Mouse (Mus musculus) megakaryocyte, adult 5-6 weeks (primary cell): ENCODE results near the gene Lyst. TPM values are rescaled to one million over a fixed set of nuclear protein-coding genes. Genes with fewer than 3 reads are reported as not detected.

ENCODE experiments used
- ATAC-seq: 2 replicates; pipeline ENCODE4 v1.8.0; 2016; ENCODE audit warnings: mild to moderate bottlenecking, inconsistent platforms; ENCODE audit not compliant: poor library complexity, severe bottlenecking
- total RNA-seq, 2 experiments: library from RNA; stranded (forward) in 1 of 2; stranded (reverse) in 1 of 2; fragments of 153-499, 151-499 nt in 1 of 2; fragments of 221-1000, 200-1000 nt in 1 of 2; gene quantifications; 2 replicates each; pipeline versions ENCODE4 v1.2.3 to v1.2.4; 2015 to 2017

The Lyst gene
- total RNA-seq, 2 experiments from 2014 or later = 166 to 188 TPM

- ATAC-seq = no peak
Measured at GRCm38 (mm10) chr13:13572941-13573340, 17.3 kb upstream of the Lyst start.

- peak; percentile 53 for ATAC-seq
Measured at GRCm38 (mm10) chr13:13573572-13574257, 16.5 kb upstream of the Lyst start.

- ATAC-seq = no peak
Measured at GRCm38 (mm10) chr13:13574258-13574870, 15.8 kb upstream of the Lyst start.

DNA sequence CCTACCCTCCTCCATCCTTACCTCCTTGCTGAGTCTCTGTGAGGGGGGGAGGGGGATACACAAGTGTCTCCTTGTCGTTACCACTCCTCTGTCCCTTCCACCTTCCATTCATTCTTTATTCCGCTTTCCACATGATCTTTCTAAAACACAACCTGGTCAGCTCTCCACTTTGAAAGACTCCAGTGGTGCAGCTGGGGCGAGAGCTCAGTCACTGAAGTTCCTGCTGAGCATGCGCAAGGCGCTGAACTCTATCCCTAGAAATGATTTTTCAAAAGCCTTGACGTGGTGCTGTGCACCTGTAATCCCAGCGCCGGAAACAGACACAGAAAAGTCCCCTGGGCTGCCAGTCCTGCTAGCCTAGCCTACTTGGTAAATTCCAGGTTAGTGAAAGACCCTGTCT lies 15.1 kb upstream of the Lyst start:
- ATAC-seq = no peak

DNA sequence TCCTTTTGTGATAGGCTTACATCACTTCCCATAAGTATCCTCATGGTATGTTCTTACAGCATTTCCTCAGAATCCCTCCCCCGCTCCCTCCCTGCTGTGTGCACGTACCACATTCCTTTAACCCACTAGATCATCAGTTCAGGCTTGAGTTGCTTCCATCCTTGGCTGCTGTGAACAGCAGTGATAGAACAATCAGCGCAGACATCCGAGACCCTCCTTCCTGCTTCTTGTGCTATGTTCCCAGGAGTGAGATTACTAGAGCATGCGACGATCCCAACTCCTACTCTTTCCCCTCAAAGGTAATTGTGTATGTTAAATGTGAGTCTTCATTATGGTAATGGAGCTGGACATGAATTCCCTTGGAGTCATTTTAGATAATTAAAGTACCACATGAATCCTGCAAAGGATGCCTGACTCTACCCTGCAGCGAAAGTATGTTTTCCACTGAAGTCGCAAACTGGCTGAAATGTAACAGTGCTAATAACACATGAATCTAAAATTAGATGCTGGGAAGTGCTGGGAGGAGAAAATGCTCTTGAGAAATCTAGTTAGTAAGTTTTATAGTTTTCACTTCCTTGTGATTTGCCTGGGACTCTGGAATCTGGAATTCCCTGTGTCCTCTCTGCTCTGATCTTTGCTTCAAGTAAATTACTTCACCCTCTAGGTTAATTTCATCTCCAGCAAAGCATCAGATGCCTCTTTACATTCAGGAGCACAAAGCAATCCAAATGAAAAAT lies 13.6 kb upstream of the Lyst start:
- ATAC-seq = peak; percentile 25; the same call in 1 of the 2 replicates

GRCm38 (mm10) chr13:13581988-13582387 lies 8.2 kb upstream of the Lyst start:
- ATAC-seq = peak; percentile 92

DNA sequence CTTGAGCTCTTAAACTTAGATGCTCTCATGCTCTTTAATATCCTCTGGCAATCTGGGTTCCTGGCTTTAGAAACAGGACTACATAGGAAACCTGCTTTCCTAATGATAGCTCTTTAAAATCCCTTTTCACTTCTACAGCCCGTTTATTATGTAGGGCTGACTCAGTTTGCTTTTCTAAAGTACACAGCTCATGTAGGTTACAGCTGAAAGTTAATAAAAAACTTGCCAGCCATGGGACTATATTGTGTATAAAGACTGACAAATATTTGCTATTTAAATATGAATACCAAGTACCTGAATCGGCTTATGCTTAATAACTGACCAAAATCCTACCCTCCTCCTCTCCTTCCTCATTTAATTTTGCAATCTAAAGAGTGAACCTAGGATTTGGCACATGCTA lies 6.7 kb upstream of the Lyst start:
- no peak for ATAC-seq

DNA sequence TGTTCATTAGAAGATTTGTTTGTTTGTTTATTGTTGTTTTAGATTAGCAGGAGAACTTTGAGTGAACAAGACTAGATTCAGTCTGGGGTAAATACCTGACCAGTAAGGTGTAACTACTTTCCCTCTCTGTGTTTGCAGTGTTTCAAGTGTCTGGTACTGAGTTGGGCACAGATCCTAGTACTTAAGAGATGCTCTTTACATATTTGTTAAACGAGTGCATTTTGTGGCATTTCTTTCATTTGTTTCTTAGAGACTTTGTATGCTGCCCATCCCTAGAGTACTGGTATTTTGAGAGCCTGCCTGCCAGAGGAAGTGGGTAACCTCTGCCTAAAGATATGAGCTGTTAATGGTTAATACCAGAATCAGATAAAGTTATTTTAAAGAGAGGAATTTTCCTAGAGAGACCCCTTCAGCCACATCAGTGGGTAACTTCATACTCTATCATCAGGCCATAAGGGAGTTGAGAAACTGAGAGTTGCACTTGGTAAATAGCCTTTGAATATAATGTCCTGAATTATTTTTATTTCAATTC lies 2.5 kb upstream of the Lyst start:
- no peak for ATAC-seq

GRCm38 (mm10) chr13:13588518-13588917 lies 1.7 kb upstream of the Lyst start:
- no peak for ATAC-seq

- no peak for ATAC-seq
Measured at GRCm38 (mm10) chr13:13589032-13589431, 1.2 kb upstream of the Lyst start.

DNA sequence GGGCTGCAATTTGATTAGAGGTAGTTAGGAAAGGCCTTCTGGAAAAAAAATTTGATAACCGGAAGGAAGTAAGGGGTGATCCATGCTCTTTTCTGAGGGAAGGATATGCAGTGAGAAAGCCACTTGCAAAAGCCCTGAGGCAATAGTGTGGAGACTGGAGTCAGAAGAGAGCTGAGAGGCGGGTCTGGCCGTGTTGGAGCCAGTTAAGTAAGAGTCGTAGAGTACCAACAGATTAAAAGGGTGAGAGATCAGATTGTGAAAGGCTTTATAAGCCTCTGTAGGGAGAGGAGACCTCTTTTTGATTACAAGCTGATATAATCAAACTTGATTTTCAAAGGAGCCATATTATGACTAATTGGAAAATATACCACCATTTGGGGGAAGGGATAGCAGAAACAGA lies 1.7 kb downstream of the Lyst start:
- no peak for ATAC-seq

GRCm38 (mm10) chr13:13596424-13597044 lies 6.3 kb downstream of the Lyst start:
- ATAC-seq = no peak

DNA sequence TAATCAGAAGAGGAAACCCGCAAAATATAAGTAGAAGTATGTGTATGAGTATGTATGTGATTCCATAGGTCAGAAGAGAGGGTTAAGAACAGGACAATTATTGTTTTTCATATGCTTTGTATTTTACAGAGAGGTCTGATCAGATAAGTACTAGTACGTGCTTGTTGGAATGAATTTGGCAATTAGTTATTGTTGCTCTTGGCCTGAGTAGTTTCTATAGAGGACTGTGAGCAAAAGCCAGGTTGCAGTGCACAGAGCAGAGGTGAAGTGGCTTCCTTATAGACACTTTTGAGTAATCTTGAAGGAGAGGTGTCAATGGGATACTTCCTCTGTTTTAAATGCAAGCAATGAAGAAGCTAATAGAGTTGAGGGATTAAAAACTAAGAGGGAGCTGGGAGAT lies 7.7 kb downstream of the Lyst start:
- no peak for ATAC-seq

- no peak for ATAC-seq
Measured at GRCm38 (mm10) chr13:13601407-13601806, 11.2 kb downstream of the Lyst start.

DNA sequence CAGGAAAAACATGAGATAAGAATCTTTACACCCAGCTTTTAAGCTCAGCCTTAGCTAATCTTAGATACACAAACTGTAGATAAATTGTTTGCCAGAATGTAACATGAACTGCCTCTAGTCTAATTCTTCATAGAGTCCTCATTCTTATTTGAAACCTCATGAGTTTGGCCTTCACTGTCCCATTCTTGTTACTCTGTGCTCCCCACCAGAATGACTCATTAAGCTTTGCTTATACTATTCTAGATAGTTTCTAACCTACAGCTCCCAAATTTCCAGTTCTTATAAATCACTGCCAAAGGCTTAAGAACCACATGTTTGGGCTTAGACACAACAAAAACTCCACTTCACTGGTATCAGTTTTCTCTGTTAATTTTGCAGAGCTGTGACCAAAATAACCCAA lies 16.0 kb downstream of the Lyst start:
- ATAC-seq = no peak

DNA sequence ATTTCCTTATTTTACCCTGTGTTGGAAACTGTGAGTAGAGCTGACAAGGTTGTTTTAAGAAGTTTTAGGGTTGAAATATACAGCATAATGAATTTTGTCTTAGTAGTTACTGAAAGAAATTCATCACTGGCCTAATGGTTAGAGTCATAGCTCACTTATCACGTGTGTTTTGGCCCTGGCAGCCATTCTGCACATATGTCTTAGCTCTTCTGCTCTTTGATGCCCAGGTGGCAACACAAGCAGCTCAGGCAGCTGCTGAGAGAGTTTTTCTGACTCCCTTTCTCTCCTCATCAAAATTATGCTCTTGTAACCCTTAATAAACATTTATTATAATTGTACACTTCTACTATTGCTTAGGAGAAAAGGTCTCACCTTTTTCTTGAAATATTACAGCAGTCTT lies 18.1 kb downstream of the Lyst start:
- no peak for ATAC-seq

DNA sequence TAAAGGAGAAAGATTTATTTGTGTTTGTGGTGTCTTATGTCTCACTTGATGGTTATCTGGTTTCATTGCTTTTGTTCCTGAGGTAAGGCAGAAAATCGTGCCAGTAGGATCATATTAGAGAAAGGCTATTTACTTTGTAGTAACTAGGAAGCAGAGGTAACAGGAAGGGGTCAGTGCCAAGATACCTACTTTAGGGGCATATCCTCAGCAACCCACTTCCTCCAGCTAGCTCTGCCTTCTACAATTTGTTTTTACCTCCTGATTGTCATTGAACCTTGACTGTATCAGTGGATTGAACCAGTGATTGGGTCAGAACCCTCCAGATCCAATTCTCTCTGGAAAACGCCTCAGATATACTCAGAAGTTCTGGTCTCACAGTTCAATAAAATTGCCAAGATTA lies 19.5 kb downstream of the Lyst start:
- ATAC-seq = 0 out of 2 replicates have a peak, but pooled peaks have one; percentile 40

DNA sequence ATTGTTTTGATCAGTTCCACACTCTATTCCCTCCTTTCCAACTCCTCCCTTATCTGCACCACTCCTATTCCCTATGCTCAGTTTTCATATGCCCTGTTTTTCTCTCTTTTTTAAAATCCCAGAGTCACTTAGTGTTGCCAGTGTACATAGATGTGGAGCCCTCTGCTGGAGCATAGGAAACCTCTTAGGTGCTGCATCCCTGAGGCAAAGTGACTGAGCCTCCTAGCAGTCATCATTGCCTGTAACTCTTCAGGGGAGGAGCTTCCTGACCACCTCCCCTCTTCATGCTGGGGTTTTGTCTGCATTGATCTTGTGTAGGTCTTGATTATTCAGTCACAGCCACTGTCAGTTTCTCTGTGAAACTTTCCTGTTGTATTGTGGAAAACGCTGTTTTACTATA lies 22.7 kb downstream of the Lyst start:
- ATAC-seq = peak; percentile 79

DNA sequence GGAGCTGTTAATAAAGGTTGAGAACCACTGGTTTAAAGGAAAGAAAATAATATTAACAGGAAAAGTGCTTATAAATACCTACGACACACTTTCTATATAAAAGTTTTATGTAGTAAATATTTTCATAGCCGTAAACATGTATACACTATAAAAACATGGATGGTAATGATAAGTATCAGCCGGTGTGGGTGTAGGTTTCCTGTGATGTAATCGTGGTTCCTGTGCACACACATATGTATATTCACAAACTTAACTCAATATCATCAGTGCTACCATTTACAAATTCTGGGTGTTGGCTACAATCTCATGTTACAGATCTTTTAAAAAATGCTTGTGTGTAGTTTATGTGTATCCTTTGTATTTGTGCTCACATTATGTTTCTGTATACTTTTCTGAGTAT lies 24.0 kb downstream of the Lyst start:
- ATAC-seq = no peak

- ATAC-seq = no peak
Measured at GRCm38 (mm10) chr13:13621456-13621855, 31.3 kb downstream of the Lyst start.

- ATAC-seq = no peak
Measured at GRCm38 (mm10) chr13:13622565-13622964, 32.4 kb downstream of the Lyst start.
